Mouse (Mus musculus): ENCODE results near the gene Kcne1l. TPM values are rescaled to one million over a fixed set of nuclear protein-coding genes. Genes with fewer than 3 reads are reported as not detected.
A peak's percentile ranks its signal among the peaks of the same experiment; 100 is the strongest.

Gene Kcne1l
- 20.0 and 20.5 TPM in 2 replicates for polyA plus RNA-seq (2014; fragmentation: Nextera tagmentation; extraction: Ambion mirVana)

DNA sequence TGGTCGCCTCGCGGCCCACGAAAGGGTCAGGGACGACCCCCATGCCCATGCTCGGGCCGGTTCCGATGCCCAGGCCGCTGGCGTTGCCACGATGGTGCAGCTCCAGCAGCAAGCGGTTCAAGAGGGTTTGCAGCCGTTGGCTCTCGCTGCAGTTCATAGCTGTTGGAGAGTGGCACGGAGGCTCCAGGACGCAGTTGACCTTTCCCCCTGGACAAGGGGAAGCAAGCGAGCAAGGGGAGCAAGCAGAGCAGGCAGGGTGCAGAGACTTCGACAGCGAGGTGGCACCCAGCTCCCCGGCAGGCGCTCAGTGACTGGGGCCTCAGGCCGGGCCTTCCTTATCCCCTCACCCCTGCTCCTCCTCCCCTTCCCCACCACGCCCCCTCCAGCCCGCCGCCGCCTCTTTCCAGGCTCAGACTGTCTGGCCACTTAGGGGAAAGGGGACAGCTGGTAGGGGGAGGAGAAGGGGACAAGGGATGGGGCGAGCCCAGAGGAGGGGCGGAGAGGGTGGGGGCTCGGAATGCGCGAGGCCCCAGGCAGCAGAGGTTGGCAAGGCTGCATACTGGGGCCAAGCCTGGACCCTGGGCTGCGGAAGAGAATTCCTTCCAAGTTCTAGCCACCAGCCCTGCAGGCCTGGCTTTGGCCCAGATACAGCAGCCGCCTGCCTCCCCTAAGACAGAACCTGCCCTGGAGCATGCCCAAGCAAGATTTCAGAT lies at the start of gene Kcne1l:
Kcne1l (minus strand) TSS at position 426 of the 713 bp plus-strand sequence.
- WGBS = 16% methylated on average over 30 of the region's 33 CpGs
- no peaks in the 10 kb centered on the region for H3K9me3 ChIP-seq (replicated peaks; ENCODE audit: control insufficient read depth, low read length)

DNA sequence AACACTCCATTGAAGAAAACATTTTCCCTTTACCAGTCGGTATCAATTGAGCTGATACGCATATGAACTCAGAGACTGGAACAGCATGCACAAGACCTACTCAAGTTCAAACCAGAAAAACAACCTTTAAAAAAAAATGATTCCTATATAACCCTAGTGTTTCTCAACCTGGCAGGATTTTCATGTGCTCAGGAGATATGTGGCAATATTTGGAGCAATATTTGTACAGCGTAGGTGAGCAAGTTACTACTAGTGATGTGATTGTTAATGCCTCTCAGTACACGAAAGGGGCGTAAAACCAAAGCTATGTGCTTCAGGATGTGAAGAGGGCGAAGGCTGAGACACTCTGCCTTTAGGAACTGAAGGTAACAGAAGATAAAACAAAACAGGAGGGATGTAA lies 30.1 kb upstream of the Kcne1l start:
- DNase-seq (ENCODE audit: low spot score) = no peak
- Histone ChIP-seq H3K4me3 (ENCODE audit: low read depth, low read length) (no peak overlapping the region), H3K9ac (replicated peaks; ENCODE audit: low read length) (no peak overlapping the region), H3K9me3 (replicated peaks; ENCODE audit: control insufficient read depth, low read length) (no peaks in the 10 kb centered on the region), H3K27me3 (ENCODE audit: control insufficient read depth, insufficient read depth, low read length) (no peaks in the 10 kb centered on the region), H3K4me2 (ENCODE audit: low read depth, low read length) (no peak overlapping the region), H3K36me3 (replicated peaks; ENCODE audit: control insufficient read depth, insufficient read depth, low read depth, low read length) (no peaks in the 10 kb centered on the region), H3K27ac (replicated peaks; ENCODE audit: low read depth, low read length) (no peak overlapping the region), H3K4me1 (ENCODE audit: control insufficient read depth, insufficient read depth, low read length) (no peaks in the 10 kb centered on the region)
- no peak for ATAC-seq (replicated peaks; ENCODE audit: insufficient number of reproducible peaks, low FRiP score, low TSS enrichment, low read depth)
- WGBS = 92% methylated on average over 6 of the region's 6 CpGs

More for the DNA sequence above, at the start of gene Kcne1l:
- H3K4me3 ChIP-seq (ENCODE audit: low read depth, low read length) = peak within 1 kb of the TSS; percentile 21
- peak within 1 kb of the TSS; percentile 54 for H3K4me2 ChIP-seq (ENCODE audit: low read depth, low read length)
- H3K9ac ChIP-seq (replicated peaks; ENCODE audit: low read length) = peak within 1 kb of the TSS; percentile 37
- 0 out of 2 replicates have a peak, but pooled peaks cover 2% of the 10 kb centered on the region for H3K27me3 ChIP-seq (ENCODE audit: control insufficient read depth, insufficient read depth, low read length)
- DNase-seq (ENCODE audit: low spot score) = peak; percentile 45
- no peaks in the 10 kb centered on the region for H3K4me1 ChIP-seq (ENCODE audit: control insufficient read depth, insufficient read depth, low read length)
- H3K36me3 ChIP-seq (replicated peaks; ENCODE audit: control insufficient read depth, insufficient read depth, low read depth, low read length) = no peaks in the 10 kb centered on the region
- H3K27ac ChIP-seq (replicated peaks; ENCODE audit: low read depth, low read length) = no peak within 1 kb of the TSS
- peak; percentile 89 for ATAC-seq (replicated peaks; ENCODE audit: insufficient number of reproducible peaks, low FRiP score, low TSS enrichment, low read depth)

DNA sequence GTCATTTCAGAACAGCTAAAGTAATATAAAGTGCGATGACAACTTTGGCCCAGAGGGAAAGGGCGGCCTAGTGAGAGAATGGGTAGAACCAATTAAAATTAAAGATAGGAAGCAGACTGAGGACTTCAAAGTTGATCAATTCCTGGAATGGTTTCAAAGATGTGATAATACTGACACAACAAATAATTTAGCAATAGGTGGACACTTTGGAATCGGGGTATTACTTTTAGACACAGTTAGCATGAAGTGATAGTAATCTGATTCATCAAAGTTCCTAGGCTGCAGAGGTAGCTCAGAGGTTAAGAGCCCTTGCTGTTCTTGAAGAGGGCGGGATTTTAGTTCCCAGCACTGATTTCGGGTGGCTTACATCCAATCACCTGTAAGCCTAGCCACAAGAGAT lies 29.4 kb upstream of the Kcne1l start:
- Histone ChIP-seq H3K4me1 (ENCODE audit: control insufficient read depth, insufficient read depth, low read length) (no peaks in the 10 kb centered on the region), H3K27ac (replicated peaks; ENCODE audit: low read depth, low read length) (no peak overlapping the region), H3K4me2 (ENCODE audit: low read depth, low read length) (no peak overlapping the region), H3K4me3 (ENCODE audit: low read depth, low read length) (no peak overlapping the region), H3K36me3 (replicated peaks; ENCODE audit: control insufficient read depth, insufficient read depth, low read depth, low read length) (no peaks in the 10 kb centered on the region), H3K9me3 (replicated peaks; ENCODE audit: control insufficient read depth, low read length) (no peaks in the 10 kb centered on the region), H3K27me3 (ENCODE audit: control insufficient read depth, insufficient read depth, low read length) (no peaks in the 10 kb centered on the region), H3K9ac (replicated peaks; ENCODE audit: low read length) (no peak overlapping the region)
- no peak for DNase-seq (ENCODE audit: low spot score)
- no peak for ATAC-seq (replicated peaks; ENCODE audit: insufficient number of reproducible peaks, low FRiP score, low TSS enrichment, low read depth)
- WGBS = 85% methylated on average over 5 of the region's 5 CpGs

DNA sequence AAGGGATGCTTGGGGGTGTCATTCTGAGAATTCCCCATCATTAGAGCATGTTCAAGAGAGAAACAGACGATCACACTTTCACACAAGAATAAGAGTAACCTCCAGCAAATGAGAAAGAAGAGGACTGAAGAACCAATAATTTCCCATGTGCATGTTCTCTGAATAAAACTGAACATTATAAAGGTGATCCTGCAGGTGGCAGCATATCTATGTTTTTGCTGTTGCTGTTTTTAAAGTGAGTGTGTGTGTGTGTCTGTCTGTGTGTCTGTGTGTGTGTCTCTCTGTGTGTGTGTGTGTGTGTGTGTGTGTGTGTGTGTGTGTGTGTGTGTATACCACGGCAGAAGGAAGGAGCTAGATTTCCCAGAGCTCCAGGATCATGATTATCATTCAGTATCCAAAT lies 19.7 kb upstream of the Kcne1l start:
- H3K27ac ChIP-seq (replicated peaks; ENCODE audit: low read depth, low read length) = no peak overlapping the region
- H3K36me3 ChIP-seq (replicated peaks; ENCODE audit: control insufficient read depth, insufficient read depth, low read depth, low read length) = no peaks in the 10 kb centered on the region
- H3K4me2 ChIP-seq (ENCODE audit: low read depth, low read length) = no peak overlapping the region
- peak; percentile 8 for DNase-seq (ENCODE audit: low spot score)
- ATAC-seq (replicated peaks; ENCODE audit: insufficient number of reproducible peaks, low FRiP score, low TSS enrichment, low read depth) = no peak
- no peaks in the 10 kb centered on the region for H3K27me3 ChIP-seq (ENCODE audit: control insufficient read depth, insufficient read depth, low read length)
- H3K9ac ChIP-seq (replicated peaks; ENCODE audit: low read length) = no peak overlapping the region
- 76% methylated on average over 2 of the region's 2 CpGs for WGBS
- no peaks in the 10 kb centered on the region for H3K9me3 ChIP-seq (replicated peaks; ENCODE audit: control insufficient read depth, low read length)
- no peak overlapping the region for H3K4me3 ChIP-seq (ENCODE audit: low read depth, low read length)
- no peaks in the 10 kb centered on the region for H3K4me1 ChIP-seq (ENCODE audit: control insufficient read depth, insufficient read depth, low read length)

DNA sequence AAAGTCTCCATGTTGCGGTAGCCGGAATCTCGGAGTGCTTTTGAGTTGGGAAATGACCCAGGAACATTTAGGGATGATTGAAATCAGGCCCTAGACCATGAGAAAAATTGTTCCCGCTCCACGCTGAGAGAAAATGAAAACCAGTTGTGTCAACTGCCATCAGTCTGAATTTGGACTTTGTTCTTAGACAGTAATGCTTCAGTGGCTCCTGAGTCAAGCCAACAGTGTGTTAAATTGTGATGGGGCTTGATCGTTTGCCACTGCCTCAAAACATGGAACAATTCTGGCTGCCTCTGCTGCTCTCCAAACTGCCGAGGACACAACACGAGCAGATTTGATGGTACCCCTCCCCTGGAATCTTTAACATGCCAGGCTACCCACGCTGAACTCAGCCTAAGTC lies 10.0 kb upstream of the Kcne1l start:
- H3K4me3 ChIP-seq (ENCODE audit: low read depth, low read length) = no peak overlapping the region
- no peak overlapping the region for H3K9ac ChIP-seq (replicated peaks; ENCODE audit: low read length)
- no peaks in the 10 kb centered on the region for H3K9me3 ChIP-seq (replicated peaks; ENCODE audit: control insufficient read depth, low read length)
- H3K27ac ChIP-seq (replicated peaks; ENCODE audit: low read depth, low read length) = no peak overlapping the region
- no peaks in the 10 kb centered on the region for H3K36me3 ChIP-seq (replicated peaks; ENCODE audit: control insufficient read depth, insufficient read depth, low read depth, low read length)
- no peaks in the 10 kb centered on the region for H3K27me3 ChIP-seq (ENCODE audit: control insufficient read depth, insufficient read depth, low read length)
- ATAC-seq (replicated peaks; ENCODE audit: insufficient number of reproducible peaks, low FRiP score, low TSS enrichment, low read depth) (no peak), DNase-seq (ENCODE audit: low spot score) (peak; percentile 15)
- no peak overlapping the region for H3K4me2 ChIP-seq (ENCODE audit: low read depth, low read length)
- H3K4me1 ChIP-seq (ENCODE audit: control insufficient read depth, insufficient read depth, low read length) = no peaks in the 10 kb centered on the region
- WGBS = 53% methylated on average over 9 of the region's 9 CpGs

DNA sequence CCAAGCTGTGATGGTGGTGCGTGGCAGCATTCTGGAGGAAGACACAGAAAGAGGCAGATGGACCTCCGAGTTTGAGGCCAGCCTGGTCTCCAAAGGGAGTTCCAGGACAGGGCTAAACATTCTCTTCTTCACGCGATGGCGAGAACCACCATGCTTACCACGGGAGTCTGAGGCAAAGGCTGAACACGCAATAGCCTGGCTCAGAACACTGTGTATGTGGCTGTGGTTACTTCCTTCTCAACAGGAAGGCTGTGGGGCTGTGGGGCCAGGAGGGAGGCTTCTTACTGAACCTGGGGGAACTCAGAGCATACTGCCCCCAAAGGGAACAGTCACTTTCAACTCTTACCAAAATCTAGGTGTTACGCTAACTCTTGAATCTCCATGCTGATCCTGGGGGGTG lies 9.2 kb upstream of the Kcne1l start:
- no peaks in the 10 kb centered on the region for H3K27me3 ChIP-seq (ENCODE audit: control insufficient read depth, insufficient read depth, low read length)
- H3K4me1 ChIP-seq (ENCODE audit: control insufficient read depth, insufficient read depth, low read length) = no peaks in the 10 kb centered on the region
- H3K9me3 ChIP-seq (replicated peaks; ENCODE audit: control insufficient read depth, low read length) = no peaks in the 10 kb centered on the region
- WGBS = 82% methylated on average over 8 of the region's 8 CpGs
- no peak overlapping the region for H3K4me3 ChIP-seq (ENCODE audit: low read depth, low read length)
- H3K9ac ChIP-seq (replicated peaks; ENCODE audit: low read length) = no peak overlapping the region
- no peak overlapping the region for H3K27ac ChIP-seq (replicated peaks; ENCODE audit: low read depth, low read length)
- DNase-seq (ENCODE audit: low spot score) (no peak), ATAC-seq (replicated peaks; ENCODE audit: insufficient number of reproducible peaks, low FRiP score, low TSS enrichment, low read depth) (no peak)
- no peaks in the 10 kb centered on the region for H3K36me3 ChIP-seq (replicated peaks; ENCODE audit: control insufficient read depth, insufficient read depth, low read depth, low read length)
- H3K4me2 ChIP-seq (ENCODE audit: low read depth, low read length) = no peak overlapping the region

DNA sequence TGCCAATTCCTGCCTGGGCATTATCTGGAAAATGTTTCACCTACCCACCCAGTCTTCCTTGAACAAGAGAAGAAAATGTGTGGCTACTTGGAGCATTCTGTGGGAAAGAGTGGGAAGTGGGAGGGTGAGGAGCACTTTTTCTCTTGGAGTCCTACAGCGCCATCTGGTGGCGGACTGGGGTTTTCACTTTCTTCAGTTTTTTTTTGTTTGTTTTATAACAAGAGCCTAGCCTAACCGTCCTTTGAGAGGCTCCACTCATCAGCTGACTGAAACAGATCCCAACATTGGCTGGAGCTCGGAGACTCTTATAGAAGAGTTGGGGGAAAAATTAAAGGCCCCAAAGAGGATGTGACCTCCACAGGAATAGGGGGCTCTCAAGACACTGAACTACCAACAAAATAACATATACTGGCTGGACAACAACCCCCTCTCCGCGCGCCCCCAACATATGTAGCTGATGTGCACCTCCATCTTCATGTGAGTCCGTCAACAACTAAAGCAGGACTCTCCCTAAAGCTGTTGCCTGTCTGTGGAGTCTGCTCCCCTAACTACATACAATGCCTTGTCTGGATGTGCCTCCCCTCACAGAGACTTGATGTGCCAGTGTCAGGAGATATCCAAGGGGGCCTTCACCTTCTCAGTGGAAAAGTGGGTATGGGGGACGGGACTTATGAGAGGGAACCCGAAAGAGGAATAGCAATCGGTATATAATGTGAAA lies 8.4 kb upstream of the Kcne1l start:
- peak; percentile 82 for DNase-seq (ENCODE audit: low spot score)
- no peak overlapping the region for H3K4me3 ChIP-seq (ENCODE audit: low read depth, low read length)
- 0 out of 2 replicates have a peak, but pooled peaks have one; percentile 6 for ATAC-seq (replicated peaks; ENCODE audit: insufficient number of reproducible peaks, low FRiP score, low TSS enrichment, low read depth)
- H3K4me2 ChIP-seq (ENCODE audit: low read depth, low read length) = no peak overlapping the region
- H3K4me1 ChIP-seq (ENCODE audit: control insufficient read depth, insufficient read depth, low read length) = no peaks in the 10 kb centered on the region
- H3K9me3 ChIP-seq (replicated peaks; ENCODE audit: control insufficient read depth, low read length) = no peaks in the 10 kb centered on the region
- H3K27ac ChIP-seq (replicated peaks; ENCODE audit: low read depth, low read length) = no peak overlapping the region
- no peaks in the 10 kb centered on the region for H3K27me3 ChIP-seq (ENCODE audit: control insufficient read depth, insufficient read depth, low read length)
- no peak overlapping the region for H3K9ac ChIP-seq (replicated peaks; ENCODE audit: low read length)
- 50% methylated on average over 11 of the region's 11 CpGs for WGBS
- no peaks in the 10 kb centered on the region for H3K36me3 ChIP-seq (replicated peaks; ENCODE audit: control insufficient read depth, insufficient read depth, low read depth, low read length)

DNA sequence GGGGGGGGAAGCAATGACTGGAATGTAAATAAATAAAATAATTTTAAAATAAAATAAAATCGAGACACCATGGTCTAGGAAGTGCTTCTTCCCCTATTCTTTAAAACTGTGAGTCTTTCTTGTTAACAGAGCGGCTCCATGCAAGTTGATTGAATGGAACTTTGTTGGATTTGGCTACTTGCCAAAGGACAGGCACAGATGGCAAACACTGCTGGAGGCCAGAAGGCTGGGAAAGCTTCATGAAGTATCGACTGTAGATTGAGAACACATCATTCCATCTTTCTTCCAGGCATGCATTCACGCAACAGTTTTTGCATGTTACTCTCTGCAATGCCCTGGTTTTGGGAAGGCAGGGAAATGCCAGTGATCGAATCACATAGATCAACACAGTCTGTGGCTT lies 4.3 kb upstream of the Kcne1l start:
- no peak for ATAC-seq (replicated peaks; ENCODE audit: insufficient number of reproducible peaks, low FRiP score, low TSS enrichment, low read depth)
- DNase-seq (ENCODE audit: low spot score) = peak; percentile 33
- no peaks in the 10 kb centered on the region for H3K4me1 ChIP-seq (ENCODE audit: control insufficient read depth, insufficient read depth, low read length)
- no peak overlapping the region for H3K9ac ChIP-seq (replicated peaks; ENCODE audit: low read length)
- H3K27me3 ChIP-seq (ENCODE audit: control insufficient read depth, insufficient read depth, low read length) = no peaks in the 10 kb centered on the region
- no peaks in the 10 kb centered on the region for H3K9me3 ChIP-seq (replicated peaks; ENCODE audit: control insufficient read depth, low read length)
- WGBS = 70% methylated on average over 5 of the region's 5 CpGs
- no peaks in the 10 kb centered on the region for H3K36me3 ChIP-seq (replicated peaks; ENCODE audit: control insufficient read depth, insufficient read depth, low read depth, low read length)
- no peak overlapping the region for H3K4me3 ChIP-seq (ENCODE audit: low read depth, low read length)
- no peak overlapping the region for H3K27ac ChIP-seq (replicated peaks; ENCODE audit: low read depth, low read length)
- H3K4me2 ChIP-seq (ENCODE audit: low read depth, low read length) = no peak overlapping the region

Data from embryonic facial prominence, embryonic 11.5 days (tissue).